Mouse (Mus musculus) midbrain, embryonic 10.5 days (tissue): ENCODE results near the gene Kcp. TPM values are rescaled to one million over a fixed set of nuclear protein-coding genes. Genes with fewer than 3 reads are reported as not detected.

Source experiments
- DNase-seq: peaks from one replicate; pipeline ENCODE4 v3.0.0-alpha.2; 2017; ENCODE audit warnings: low spot score
- H3K27ac ChIP-seq: fragments of 300-500 bp; sonication (generic); replicated peaks from 2 replicates; pipeline ENCODE4 v1.5.1; 2016; ENCODE audit warnings: mild to moderate bottlenecking
- H3K27me3 ChIP-seq: fragments of 300-500 bp; sonication (generic); 2 replicates; pipeline ENCODE4 v1.6.1; 2016; ENCODE audit warnings: low read depth, mild to moderate bottlenecking; ENCODE audit not compliant: poor library complexity, severe bottlenecking
- H3K36me3 ChIP-seq: fragments of 300-500 bp; sonication (generic); 2 replicates; pipeline ENCODE4 v1.6.1; 2016; ENCODE audit warnings: mild to moderate bottlenecking, moderate library complexity
- H3K4me1 ChIP-seq: fragments of 300-500 bp; sonication (generic); 2 replicates; pipeline ENCODE4 v1.6.1; 2016
- H3K4me3 ChIP-seq: fragments of 300-500 bp; sonication (generic); 2 replicates; pipeline ENCODE4 v1.5.1; 2016; ENCODE audit warnings: mild to moderate bottlenecking, moderate library complexity
- H3K9me3 ChIP-seq: fragments of 300-500 bp; sonication (generic); replicated peaks from 2 replicates; pipeline ENCODE4 v1.6.1; 2016; ENCODE audit warnings: mild to moderate bottlenecking
- WGBS: fragments of 180-500 bp; shearing (Covaris S2); methylation state at CpG from one replicate; pipeline ENCODE4 v1.1.7; 2016; 5-methylcytosine and 5-hydroxymethylcytosine counted together
- polyA plus RNA-seq: library from polyadenylated mRNA; unstranded; fragments of >200 nt; fragmentation: Nextera tagmentation; extraction: Ambion mirVana; gene quantifications from 2 replicates; pipeline ENCODE4 v1.2.1, GENCODE M21; 2016

The Kcp gene
- polyA plus RNA-seq, 1 experiment from 2014 or later = 11.4 TPM

GRCm38 (mm10) chr6:29473941-29474691 is 33.6 kb downstream of the Kcp start:
- H3K4me3 ChIP-seq = peak overlapping the region; percentile 65
- H3K27ac ChIP-seq = peak overlapping the region; percentile 76
- peaks cover 18% of the 10 kb centered on the region for H3K4me1 ChIP-seq
- H3K36me3 ChIP-seq = peaks cover 23% of the 10 kb centered on the region
- H3K27me3 ChIP-seq = peaks cover 39% of the 10 kb centered on the region
- peak; percentile 84 for DNase-seq
- no peaks in the 10 kb centered on the region for H3K9me3 ChIP-seq
- 2% methylated on average over 33 of the region's 33 CpGs for WGBS

- no peak within 1 kb of the TSS for H3K4me3 ChIP-seq
- 97% methylated on average over 4 of the region's 4 CpGs for WGBS
These were observed 36.6 kb downstream of the Kcp start, which contains the start of gene Atp6v1fnb for GRCm38 (mm10) chr6:29471137-29471536. Gene Atp6v1fnb, plus strand, starts transcription at chr6:29471437.

GRCm38 (mm10) chr6:29468851-29469250 is 38.9 kb downstream of the Kcp start:
- Histone ChIP-seq H3K36me3 (peaks cover 23% of the 10 kb centered on the region), H3K27me3 (peaks cover 11% of the 10 kb centered on the region), H3K4me3 (peak overlapping the region; percentile 69), H3K27ac (no peak overlapping the region), H3K9me3 (no peaks in the 10 kb centered on the region), H3K4me1 (peaks cover 21% of the 10 kb centered on the region)
- 79% methylated on average over 3 of the region's 3 CpGs for WGBS
- no peak for DNase-seq

More at GRCm38 (mm10) chr6:29471137-29471536, 36.6 kb downstream of the Kcp start, which contains the start of gene Atp6v1fnb:
- Histone ChIP-seq H3K9me3 (no peaks in the 10 kb centered on the region), H3K36me3 (peaks cover 23% of the 10 kb centered on the region), H3K27me3 (peaks cover 25% of the 10 kb centered on the region), H3K4me1 (peaks cover 31% of the 10 kb centered on the region), H3K27ac (no peak within 1 kb of the TSS)
- no peak for DNase-seq

- DNase-seq = peak; percentile 95
- WGBS = under 1% methylated on average over 39 of the region's 39 CpGs
- H3K4me3 ChIP-seq = peak within 1 kb of the TSS; percentile 69
- no peaks in the 10 kb centered on the region for H3K9me3 ChIP-seq
- H3K4me1 ChIP-seq = peaks cover 13% of the 10 kb centered on the region
- peaks cover 2% of the 10 kb centered on the region; the same call in 1 of the 2 replicates for H3K27me3 ChIP-seq
- H3K36me3 ChIP-seq = peaks cover 23% of the 10 kb centered on the region
- H3K27ac ChIP-seq = peak within 1 kb of the TSS; percentile 74
These were observed 40.0 kb downstream of the Kcp start, which contains the start of gene Atp6v1f for GRCm38 (mm10) chr6:29467583-29468354. Gene Atp6v1f, plus strand, starts transcription at chr6:29467718.

- no peak for DNase-seq
- 83% methylated on average over 3 of the region's 3 CpGs for WGBS
- Histone ChIP-seq H3K4me3 (no peak overlapping the region), H3K27me3 (no peaks in the 10 kb centered on the region), H3K27ac (no peak overlapping the region), H3K9me3 (no peaks in the 10 kb centered on the region), H3K36me3 (no peaks in the 10 kb centered on the region), H3K4me1 (peaks cover 6% of the 10 kb centered on the region)
These were observed 44.4 kb downstream of the Kcp start for GRCm38 (mm10) chr6:29463388-29463787.

- WGBS = 72% methylated on average over 7 of the region's 7 CpGs
- H3K9me3 ChIP-seq = no peaks in the 10 kb centered on the region
These were observed 46.2 kb downstream of the Kcp start for GRCm38 (mm10) chr6:29461502-29461901.

GRCm38 (mm10) chr6:29450667-29451066 is 57.1 kb downstream of the Kcp start:
- Histone ChIP-seq H3K36me3 (peaks cover 13% of the 10 kb centered on the region), H3K27ac (no peak overlapping the region), H3K4me1 (no peaks in the 10 kb centered on the region), H3K9me3 (no peaks in the 10 kb centered on the region), H3K4me3 (no peak overlapping the region), H3K27me3 (no peaks in the 10 kb centered on the region)
- 95% methylated on average over 6 of the region's 6 CpGs for WGBS
- no peak for DNase-seq

More at GRCm38 (mm10) chr6:29461502-29461901, 46.2 kb downstream of the Kcp start:
- no peaks in the 10 kb centered on the region for H3K27me3 ChIP-seq
- H3K27ac ChIP-seq = no peak overlapping the region
- H3K36me3 ChIP-seq = no peaks in the 10 kb centered on the region
- H3K4me3 ChIP-seq = no peak overlapping the region
- DNase-seq = no peak
- no peaks in the 10 kb centered on the region for H3K4me1 ChIP-seq

GRCm38 (mm10) chr6:29449858-29450257 is 57.9 kb downstream of the Kcp start:
- Histone ChIP-seq H3K27ac (no peak overlapping the region), H3K36me3 (peaks cover 13% of the 10 kb centered on the region), H3K9me3 (no peaks in the 10 kb centered on the region), H3K4me3 (no peak overlapping the region), H3K4me1 (no peaks in the 10 kb centered on the region), H3K27me3 (no peaks in the 10 kb centered on the region)
- DNase-seq = no peak
- 29% methylated on average over 4 of the region's 4 CpGs for WGBS

GRCm38 (mm10) chr6:29445354-29445753 is 62.4 kb downstream of the Kcp start:
- Histone ChIP-seq H3K36me3 (peaks cover 11% of the 10 kb centered on the region), H3K27me3 (no peaks in the 10 kb centered on the region), H3K27ac (no peak overlapping the region), H3K4me1 (no peaks in the 10 kb centered on the region), H3K4me3 (no peak overlapping the region), H3K9me3 (no peaks in the 10 kb centered on the region)
- DNase-seq = no peak
- 93% methylated on average over 7 of the region's 7 CpGs for WGBS

GRCm38 (mm10) chr6:29444773-29445172 is 63.0 kb downstream of the Kcp start:
- DNase-seq = peak; percentile 53
- no peaks in the 10 kb centered on the region for H3K4me1 ChIP-seq
- H3K27me3 ChIP-seq = no peaks in the 10 kb centered on the region
- no peaks in the 10 kb centered on the region for H3K9me3 ChIP-seq
- H3K27ac ChIP-seq = no peak overlapping the region
- 73% methylated on average over 11 of the region's 11 CpGs for WGBS
- H3K4me3 ChIP-seq = no peak overlapping the region
- peaks cover 11% of the 10 kb centered on the region for H3K36me3 ChIP-seq

- Histone ChIP-seq H3K9me3 (no peaks in the 10 kb centered on the region), H3K4me3 (no peak overlapping the region), H3K4me1 (peaks cover 29% of the 10 kb centered on the region), H3K36me3 (no peaks in the 10 kb centered on the region), H3K27me3 (peaks cover 14% of the 10 kb centered on the region), H3K27ac (no peak overlapping the region)
- DNase-seq = no peak
- WGBS = 95% methylated on average over 6 of the region's 6 CpGs
These were observed 68.0 kb downstream of the Kcp start for GRCm38 (mm10) chr6:29439789-29440188.

GRCm38 (mm10) chr6:29439251-29439650 is 68.5 kb downstream of the Kcp start:
- H3K27ac ChIP-seq = no peak overlapping the region; the same call in 1 of the 2 replicates
- no peaks in the 10 kb centered on the region for H3K36me3 ChIP-seq
- H3K4me1 ChIP-seq = peaks cover 34% of the 10 kb centered on the region
- peaks cover 20% of the 10 kb centered on the region for H3K27me3 ChIP-seq
- 75% methylated on average over 4 of the region's 4 CpGs for WGBS
- H3K9me3 ChIP-seq = no peaks in the 10 kb centered on the region
- no peak overlapping the region for H3K4me3 ChIP-seq
- DNase-seq = no peak
